Mouse (Mus musculus) embryonic facial prominence, embryonic 15.5 days (tissue): Measurements from ENCODE around the gene Fcgrt. TPM values are rescaled to one million over a fixed set of nuclear protein-coding genes. Genes with fewer than 3 reads are reported as not detected.
A peak's percentile ranks its signal among the peaks of the same experiment; 100 is the strongest.

Source experiments
- ATAC-seq: fragments of 200-750 bp; cut with Nextera tagmentation; 2 replicates; pipeline ENCODE4 v1.8.0; 2017; ENCODE audit warnings: low read depth, moderate TSS enrichment; ENCODE audit not compliant: insufficient number of reproducible peaks, low FRiP score, low TSS enrichment
- H3K27ac ChIP-seq: fragments of 300-500 bp; sonication (generic); replicated peaks from 2 replicates; pipeline ENCODE4 v1.5.1; 2015; ENCODE audit warnings: mild to moderate bottlenecking, inconsistent platforms
- H3K27me3 ChIP-seq: fragments of 300-500 bp; sonication (generic); 2 replicates; pipeline ENCODE4 v1.6.1; 2015; ENCODE audit warnings: inconsistent platforms
- H3K36me3 ChIP-seq: fragments of 300-500 bp; sonication (generic); 2 replicates; pipeline ENCODE4 v1.6.1; 2015; ENCODE audit warnings: mild to moderate bottlenecking, inconsistent platforms
- H3K4me1 ChIP-seq: fragments of 300-500 bp; sonication (generic); 2 replicates; pipeline ENCODE4 v1.6.1; 2015; ENCODE audit warnings: inconsistent platforms
- H3K4me2 ChIP-seq: fragments of 300-500 bp; sonication (generic); replicated peaks from 2 replicates; pipeline ENCODE4 v1.6.1; 2015; ENCODE audit warnings: mild to moderate bottlenecking, inconsistent platforms
- H3K4me3 ChIP-seq: fragments of 300-500 bp; sonication (generic); replicated peaks from 2 replicates; pipeline ENCODE4 v1.5.1; 2015; ENCODE audit warnings: mild to moderate bottlenecking, inconsistent platforms
- H3K9ac ChIP-seq: fragments of 300-500 bp; sonication (generic); 2 replicates; pipeline ENCODE4 v1.6.1; 2015; ENCODE audit warnings: inconsistent platforms
- H3K9me3 ChIP-seq: fragments of 300-500 bp; sonication (generic); replicated peaks from 2 replicates; pipeline ENCODE4 v1.6.1; 2016; ENCODE audit warnings: inconsistent platforms
- WGBS: fragments of 180-500 bp; shearing (Covaris S2); methylation state at CpG from one replicate; pipeline ENCODE4 v1.1.7; 2015; 5-methylcytosine and 5-hydroxymethylcytosine counted together
- polyA plus RNA-seq: library from polyadenylated mRNA; unstranded; fragments of >200 nt; fragmentation: Nextera tagmentation; extraction: Ambion mirVana; gene quantifications from 2 replicates; pipeline ENCODE4 v1.2.1, GENCODE M21; 2015

The Fcgrt gene
- polyA plus RNA-seq, 1 experiment from 2014 or later = 126 TPM

GRCm38 (mm10) chr7:45079856-45080255 lies 23.8 kb downstream of the Fcgrt start:
- Histone ChIP-seq H3K9me3 (no peaks in the 10 kb centered on the region), H3K36me3 (peaks cover 62% of the 10 kb centered on the region), H3K4me3 (no peak overlapping the region), H3K4me1 (peaks cover 25% of the 10 kb centered on the region), H3K27ac (no peak overlapping the region), H3K9ac (no peak overlapping the region), H3K27me3 (no peaks in the 10 kb centered on the region), H3K4me2 (no peak overlapping the region)
- ATAC-seq = 0 out of 2 replicates have a peak, but pooled peaks have one; percentile 8
- 0% methylated on average over 10 of the region's 10 CpGs for WGBS

GRCm38 (mm10) chr7:45078513-45078912 lies 25.1 kb downstream of the Fcgrt start:
- Histone ChIP-seq H3K27ac (no peak overlapping the region), H3K9ac (no peak overlapping the region), H3K4me2 (no peak overlapping the region), H3K36me3 (peaks cover 62% of the 10 kb centered on the region), H3K9me3 (no peaks in the 10 kb centered on the region), H3K4me1 (peaks cover 21% of the 10 kb centered on the region), H3K27me3 (no peaks in the 10 kb centered on the region), H3K4me3 (no peak overlapping the region)
- WGBS = 43% methylated on average over 9 of the region's 9 CpGs
- ATAC-seq = no peak

GRCm38 (mm10) chr7:45077829-45078228 lies 25.8 kb downstream of the Fcgrt start:
- Histone ChIP-seq H3K4me2 (no peak overlapping the region), H3K4me3 (no peak overlapping the region), H3K4me1 (peaks cover 17% of the 10 kb centered on the region), H3K27me3 (no peaks in the 10 kb centered on the region), H3K36me3 (peaks cover 59% of the 10 kb centered on the region), H3K27ac (no peak overlapping the region), H3K9me3 (no peaks in the 10 kb centered on the region), H3K9ac (no peak overlapping the region)
- WGBS = 93% methylated on average over 2 of the region's 2 CpGs
- no peak for ATAC-seq

- Histone ChIP-seq H3K27ac (no peak overlapping the region), H3K36me3 (peaks cover 54% of the 10 kb centered on the region), H3K27me3 (no peaks in the 10 kb centered on the region), H3K4me2 (no peak overlapping the region), H3K4me1 (peaks cover 12% of the 10 kb centered on the region), H3K9ac (no peak overlapping the region), H3K9me3 (no peaks in the 10 kb centered on the region), H3K4me3 (no peak overlapping the region)
- no peak for ATAC-seq
- 81% methylated on average over 14 of the region's 14 CpGs for WGBS
Observed at GRCm38 (mm10) chr7:45077322-45077721, 26.3 kb downstream of the Fcgrt start.

- peaks cover 53% of the 10 kb centered on the region for H3K36me3 ChIP-seq
- ATAC-seq = no peak
Observed at GRCm38 (mm10) chr7:45076501-45076900, 27.1 kb downstream of the Fcgrt start.

GRCm38 (mm10) chr7:45075405-45075804 lies 28.2 kb downstream of the Fcgrt start:
- no peak overlapping the region for H3K9ac ChIP-seq
- H3K4me1 ChIP-seq = 0 out of 2 replicates have a peak, but pooled peaks cover 3% of the 10 kb centered on the region
- H3K36me3 ChIP-seq = peaks cover 46% of the 10 kb centered on the region
- no peak overlapping the region for H3K27ac ChIP-seq
- 81% methylated on average over 4 of the region's 4 CpGs for WGBS
- H3K4me2 ChIP-seq = no peak overlapping the region
- H3K9me3 ChIP-seq = no peaks in the 10 kb centered on the region
- H3K4me3 ChIP-seq = no peak overlapping the region
- no peaks in the 10 kb centered on the region for H3K27me3 ChIP-seq
- no peak for ATAC-seq

More at GRCm38 (mm10) chr7:45076501-45076900, 27.1 kb downstream of the Fcgrt start:
- 90% methylated on average over 30 of the region's 30 CpGs for WGBS
- H3K9ac ChIP-seq = no peak overlapping the region
- 0 out of 2 replicates have a peak, but pooled peaks cover 7% of the 10 kb centered on the region for H3K4me1 ChIP-seq
- H3K9me3 ChIP-seq = no peaks in the 10 kb centered on the region
- no peak overlapping the region for H3K27ac ChIP-seq
- H3K27me3 ChIP-seq = no peaks in the 10 kb centered on the region
- no peak overlapping the region for H3K4me2 ChIP-seq
- no peak overlapping the region for H3K4me3 ChIP-seq

- Histone ChIP-seq H3K9ac (no peak overlapping the region), H3K36me3 (peaks cover 46% of the 10 kb centered on the region), H3K4me3 (no peak overlapping the region), H3K27me3 (no peaks in the 10 kb centered on the region), H3K9me3 (no peaks in the 10 kb centered on the region), H3K4me1 (no peaks in the 10 kb centered on the region), H3K27ac (no peak overlapping the region), H3K4me2 (no peak overlapping the region)
- WGBS = 86% methylated on average over 12 of the region's 12 CpGs
- ATAC-seq = no peak
Observed at GRCm38 (mm10) chr7:45073949-45074348, 29.7 kb downstream of the Fcgrt start.

GRCm38 (mm10) chr7:45073171-45073707 lies 30.4 kb downstream of the Fcgrt start:
- H3K4me3 ChIP-seq = no peak overlapping the region
- no peaks in the 10 kb centered on the region for H3K4me1 ChIP-seq
- no peak for ATAC-seq
- H3K27me3 ChIP-seq = no peaks in the 10 kb centered on the region
- no peaks in the 10 kb centered on the region for H3K9me3 ChIP-seq
- H3K4me2 ChIP-seq = no peak overlapping the region
- peaks cover 46% of the 10 kb centered on the region for H3K36me3 ChIP-seq
- no peak overlapping the region for H3K9ac ChIP-seq
- 78% methylated on average over 7 of the region's 7 CpGs for WGBS
- H3K27ac ChIP-seq = no peak overlapping the region

- ATAC-seq = no peak
- Histone ChIP-seq H3K27ac (no peak overlapping the region), H3K27me3 (no peaks in the 10 kb centered on the region), H3K9me3 (no peaks in the 10 kb centered on the region), H3K4me2 (no peak overlapping the region), H3K9ac (no peak overlapping the region), H3K36me3 (peaks cover 40% of the 10 kb centered on the region), H3K4me3 (no peak overlapping the region), H3K4me1 (no peaks in the 10 kb centered on the region)
- WGBS = 75% methylated on average over 2 of the region's 2 CpGs
Observed at GRCm38 (mm10) chr7:45072230-45072629, 31.4 kb downstream of the Fcgrt start.

GRCm38 (mm10) chr7:45069671-45070070 lies 34.0 kb downstream of the Fcgrt start:
- no peak for ATAC-seq
- Histone ChIP-seq H3K36me3 (peaks cover 15% of the 10 kb centered on the region), H3K9me3 (no peaks in the 10 kb centered on the region), H3K4me1 (no peaks in the 10 kb centered on the region), H3K9ac (no peak overlapping the region), H3K27ac (no peak overlapping the region), H3K4me2 (no peak overlapping the region), H3K4me3 (no peak overlapping the region), H3K27me3 (no peaks in the 10 kb centered on the region)
- 84% methylated on average over 2 of the region's 2 CpGs for WGBS

GRCm38 (mm10) chr7:45068000-45068318 lies 35.7 kb downstream of the Fcgrt start:
- no peaks in the 10 kb centered on the region for H3K36me3 ChIP-seq
- ATAC-seq = no peak
- H3K27ac ChIP-seq = no peak overlapping the region
- H3K4me1 ChIP-seq = peaks cover 6% of the 10 kb centered on the region; the same call in 1 of the 2 replicates
- no peak overlapping the region for H3K4me2 ChIP-seq
- H3K4me3 ChIP-seq = no peak overlapping the region
- no peaks in the 10 kb centered on the region for H3K27me3 ChIP-seq
- 18% methylated on average over 5 of the region's 5 CpGs for WGBS
- no peaks in the 10 kb centered on the region for H3K9me3 ChIP-seq
- H3K9ac ChIP-seq = no peak overlapping the region
